Mouse (Mus musculus) forebrain, embryonic 14.5 days (tissue): ENCODE results near the gene Pbx1. TPM values are rescaled to one million over a fixed set of nuclear protein-coding genes. Genes with fewer than 3 reads are reported as not detected.
A peak's percentile ranks its signal among the peaks of the same experiment; 100 is the strongest.

Experiments
- ATAC-seq: fragments of 200-750 bp; cut with Nextera tagmentation; 2 replicates; pipeline ENCODE4 v1.8.0; 2017; ENCODE audit warnings: mild to moderate bottlenecking, moderate library complexity
- DNase-seq: peaks from one replicate; pipeline ENCODE4 v3.0.0-alpha.2; 2015; ENCODE audit warnings: low spot score
- H3K27ac ChIP-seq: fragments of 300-500 bp; sonication (generic); 2 replicates; pipeline ENCODE4 v1.5.1; 2014; ENCODE audit warnings: low read depth, mild to moderate bottlenecking, control low read depth, low read length, moderate library complexity
- H3K27me3 ChIP-seq: fragments of 300-500 bp; sonication (generic); replicated peaks from 2 replicates; pipeline ENCODE4 v1.6.1; 2014; ENCODE audit warnings: low read length, control low read depth, mixed read lengths; ENCODE audit not compliant: control insufficient read depth, insufficient read depth
- H3K36me3 ChIP-seq: fragments of 300-500 bp; sonication (generic); 2 replicates; pipeline ENCODE4 v1.6.1; 2014; ENCODE audit warnings: low read length, control low read depth; ENCODE audit not compliant: control insufficient read depth, insufficient read depth
- H3K4me1 ChIP-seq: fragments of 300-500 bp; sonication (generic); 2 replicates; pipeline ENCODE4 v1.6.1; 2014; ENCODE audit warnings: antibody characterized with exemption, low read length, control low read depth; ENCODE audit not compliant: control insufficient read depth, insufficient read depth
- H3K4me2 ChIP-seq: fragments of 300-500 bp; sonication (generic); 2 replicates; pipeline ENCODE4 v1.6.1; 2014; ENCODE audit warnings: mild to moderate bottlenecking, control low read depth, low read length
- H3K4me3 ChIP-seq: fragments of 300-500 bp; sonication (generic); 2 replicates; pipeline ENCODE4 v1.5.1; 2014; ENCODE audit warnings: low read depth, low read length, control low read depth
- H3K9ac ChIP-seq: fragments of 300-500 bp; sonication (generic); 2 replicates; pipeline ENCODE4 v1.6.1; 2014; ENCODE audit warnings: mild to moderate bottlenecking, low read length, control low read depth, moderate library complexity
- H3K9me3 ChIP-seq: fragments of 300-500 bp; sonication (generic); replicated peaks from 2 replicates; pipeline ENCODE4 v1.6.1; 2016; ENCODE audit warnings: low read length, control low read depth, mixed read lengths; ENCODE audit not compliant: control insufficient read depth
- WGBS: fragments of 180-500 bp; shearing (Covaris S2); extraction: QIAGEN DNeasy Blood & Tissue Kit; methylation state at CpG from one replicate; pipeline ENCODE4 v1.1.7; 2014; 5-methylcytosine and 5-hydroxymethylcytosine counted together
- polyA plus RNA-seq: library from polyadenylated mRNA; unstranded; fragments of >200 nt; fragmentation: Nextera tagmentation; extraction: Ambion mirVana; gene quantifications from 2 replicates; pipeline ENCODE4 v1.2.1, GENCODE M21; 2014

Pbx1 gene
- polyA plus RNA-seq, 1 experiment from 2014 or later, result 66.7 TPM

DNA sequence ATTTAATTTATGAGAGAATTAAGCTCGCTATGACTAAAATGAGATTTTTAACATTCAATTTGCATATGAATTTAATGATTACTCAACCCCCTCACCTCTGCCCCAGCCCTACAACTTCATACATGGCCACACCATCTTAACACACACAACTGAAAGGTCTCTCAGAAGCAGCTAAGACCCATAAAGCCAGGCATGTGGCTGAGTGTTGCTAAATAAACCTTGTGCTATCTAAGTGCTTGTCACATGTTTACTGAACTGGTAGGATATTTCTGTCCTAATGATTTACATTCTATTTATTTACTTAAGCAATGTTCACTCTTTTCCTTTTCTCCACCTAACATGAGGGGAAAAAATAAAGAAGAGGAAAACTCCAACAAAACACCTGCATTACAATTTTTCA lies 253.5 kb downstream of the Pbx1 start:
- Histone ChIP-seq H3K4me2 (no peak overlapping the region), H3K27ac (no peak overlapping the region), H3K36me3 (peaks cover 63% of the 10 kb centered on the region), H3K4me3 (no peak overlapping the region), H3K9ac (no peak overlapping the region), H3K9me3 (no peaks in the 10 kb centered on the region), H3K4me1 (no peaks in the 10 kb centered on the region), H3K27me3 (no peaks in the 10 kb centered on the region)
- WGBS, result 89% methylated on average over 1 of the region's 1 CpGs
- no peak for DNase-seq
- ATAC-seq, result no peak

DNA sequence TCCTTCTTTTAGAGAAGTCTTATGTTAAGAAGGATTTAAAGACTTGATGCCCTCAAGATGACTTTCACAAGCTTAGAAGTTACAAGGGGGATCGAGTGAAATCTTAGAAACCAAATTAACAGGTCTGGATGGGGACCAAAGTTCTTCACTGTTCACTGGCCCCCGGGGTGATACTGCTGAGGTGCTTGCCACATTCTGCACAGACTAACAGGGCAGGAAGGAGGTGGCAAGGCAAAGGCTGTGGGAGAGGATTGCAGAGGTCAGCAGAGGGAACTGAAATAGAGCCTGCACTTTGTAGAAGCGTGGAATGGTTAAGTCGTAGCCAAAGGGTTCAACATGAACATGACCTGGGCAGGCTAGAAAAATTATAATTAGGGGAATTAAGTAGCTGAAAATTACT lies 256.5 kb downstream of the Pbx1 start:
- Histone ChIP-seq H3K4me2 (no peak overlapping the region), H3K9ac (no peak overlapping the region), H3K27ac (no peak overlapping the region), H3K9me3 (no peaks in the 10 kb centered on the region), H3K4me3 (no peak overlapping the region), H3K36me3 (peaks cover 42% of the 10 kb centered on the region), H3K4me1 (no peaks in the 10 kb centered on the region), H3K27me3 (no peaks in the 10 kb centered on the region)
- ATAC-seq (no peak), DNase-seq (no peak)
- 94% methylated on average over 4 of the region's 4 CpGs for WGBS

DNA sequence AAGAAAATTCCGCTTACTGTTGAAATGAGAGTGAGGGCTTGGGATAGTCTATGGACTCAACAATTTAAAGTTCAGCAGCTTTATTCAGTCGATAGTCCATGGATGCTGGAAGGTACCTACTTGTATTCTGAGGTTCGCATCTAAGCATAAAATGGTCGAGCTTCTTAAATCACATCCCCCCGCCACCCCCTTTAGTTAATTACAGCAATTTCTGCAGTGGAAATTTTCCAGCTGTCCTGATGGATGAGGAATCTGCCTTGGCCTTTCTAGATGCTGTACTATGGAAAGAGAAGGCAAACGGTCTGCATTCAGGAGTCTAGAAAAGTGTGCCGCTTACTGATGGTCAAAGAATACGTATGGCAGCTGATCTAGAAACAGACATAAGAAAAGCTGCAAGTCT lies 262.3 kb downstream of the Pbx1 start:
- Histone ChIP-seq H3K4me3 (no peak overlapping the region), H3K9me3 (no peaks in the 10 kb centered on the region), H3K4me2 (no peak overlapping the region), H3K36me3 (peaks cover 17% of the 10 kb centered on the region; the same call in 1 of the 2 replicates), H3K9ac (no peak overlapping the region), H3K27me3 (no peaks in the 10 kb centered on the region), H3K4me1 (peaks cover 10% of the 10 kb centered on the region; the same call in 1 of the 2 replicates), H3K27ac (no peak overlapping the region)
- 65% methylated on average over 8 of the region's 8 CpGs for WGBS
- ATAC-seq (no peak; the same call in none of the 2 replicates), DNase-seq (peak; percentile 57)

DNA sequence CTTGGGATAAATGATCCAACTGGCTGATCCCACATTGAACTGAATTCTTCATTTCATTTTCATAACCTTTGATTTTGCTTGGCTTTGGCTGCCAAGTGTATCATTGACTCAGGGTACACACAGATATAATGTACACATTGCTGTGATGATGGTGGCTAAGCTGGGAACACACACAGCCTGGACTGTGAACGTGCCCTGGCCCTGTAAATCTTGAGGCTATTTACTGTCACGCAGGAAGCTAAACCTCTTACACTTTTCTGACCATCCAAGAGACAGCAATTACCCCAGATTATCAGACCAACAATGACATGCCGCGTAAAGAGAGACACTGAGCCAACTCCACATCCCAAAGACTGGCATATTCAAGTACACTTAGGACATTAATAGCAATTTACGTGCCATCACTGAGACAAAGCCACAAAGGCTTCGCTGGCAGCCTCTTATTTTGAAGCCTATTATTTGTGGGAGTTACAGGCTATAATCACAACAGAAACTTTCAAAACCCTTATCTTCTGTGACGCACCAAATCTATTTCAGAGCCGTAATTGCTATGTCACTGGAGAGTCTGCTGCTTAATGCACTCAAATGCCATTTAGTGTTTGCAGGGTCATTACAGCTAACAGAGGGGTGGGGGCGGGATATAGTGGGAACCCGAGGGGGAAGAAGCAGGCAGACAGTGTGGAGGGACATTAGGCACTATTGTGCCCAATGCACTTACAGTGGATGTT lies 262.9 kb downstream of the Pbx1 start:
- Histone ChIP-seq H3K4me2 (no peak overlapping the region), H3K9ac (no peak overlapping the region), H3K27me3 (no peaks in the 10 kb centered on the region), H3K4me1 (peaks cover 14% of the 10 kb centered on the region; the same call in 1 of the 2 replicates), H3K36me3 (peaks cover 13% of the 10 kb centered on the region; the same call in 1 of the 2 replicates), H3K27ac (peak overlapping the region; percentile 22; the same call in 1 of the 2 replicates), H3K9me3 (no peaks in the 10 kb centered on the region), H3K4me3 (no peak overlapping the region)
- DNase-seq, result peak; percentile 83
- WGBS, result 34% methylated on average over 10 of the region's 10 CpGs
- peak; percentile 94 for ATAC-seq

DNA sequence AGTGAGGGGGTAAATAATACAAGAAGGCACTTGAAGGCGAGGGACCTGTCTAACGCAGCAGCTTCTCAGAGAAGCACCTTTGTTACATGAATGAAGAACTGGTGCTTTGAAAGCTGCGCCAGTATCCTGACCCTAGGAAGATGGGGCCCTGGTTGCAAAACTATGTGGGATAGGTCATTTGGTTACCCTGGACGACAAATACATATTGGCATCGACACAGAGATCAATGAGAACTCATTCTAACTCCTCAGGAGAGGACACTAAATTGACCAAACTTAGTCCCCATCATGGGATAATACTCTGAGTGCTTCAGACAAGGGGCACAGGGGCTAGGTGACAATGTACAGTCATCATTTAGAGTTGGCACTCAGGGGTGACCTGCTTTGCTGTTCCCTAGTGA lies 264.3 kb downstream of the Pbx1 start:
- Histone ChIP-seq H3K27me3 (no peaks in the 10 kb centered on the region), H3K4me2 (no peak overlapping the region), H3K9ac (no peak overlapping the region), H3K4me1 (peaks cover 23% of the 10 kb centered on the region), H3K36me3 (peaks cover 9% of the 10 kb centered on the region; the same call in 1 of the 2 replicates), H3K9me3 (no peaks in the 10 kb centered on the region), H3K4me3 (no peak overlapping the region), H3K27ac (no peak overlapping the region)
- 94% methylated on average over 5 of the region's 5 CpGs for WGBS
- DNase-seq (no peak), ATAC-seq (no peak)

DNA sequence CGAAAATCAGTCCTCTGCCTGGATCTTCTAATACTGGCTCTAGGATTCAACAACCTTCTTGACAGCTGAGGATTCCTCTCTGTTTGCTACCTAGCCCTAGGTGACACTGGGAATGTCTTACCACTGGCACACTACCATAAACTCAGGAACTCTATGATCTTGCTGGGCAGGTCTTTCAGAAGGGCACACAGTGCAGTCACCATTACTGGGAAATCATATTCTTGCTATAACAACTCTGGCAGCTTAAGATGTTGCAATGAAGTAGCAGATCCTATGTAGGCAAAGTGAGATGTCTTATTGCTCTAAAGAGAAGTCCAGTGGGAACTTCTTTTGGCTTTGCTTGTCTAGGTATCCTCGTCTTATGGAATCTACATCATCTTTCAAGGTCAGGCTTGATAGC lies 265.2 kb downstream of the Pbx1 start:
- Histone ChIP-seq H3K9me3 (no peaks in the 10 kb centered on the region), H3K27me3 (no peaks in the 10 kb centered on the region), H3K4me2 (no peak overlapping the region), H3K9ac (no peak overlapping the region), H3K4me1 (peaks cover 23% of the 10 kb centered on the region), H3K4me3 (no peak overlapping the region), H3K36me3 (peaks cover 7% of the 10 kb centered on the region; the same call in 1 of the 2 replicates), H3K27ac (no peak overlapping the region)
- ATAC-seq (no peak), DNase-seq (no peak)
- WGBS, result 92% methylated on average over 2 of the region's 2 CpGs

DNA sequence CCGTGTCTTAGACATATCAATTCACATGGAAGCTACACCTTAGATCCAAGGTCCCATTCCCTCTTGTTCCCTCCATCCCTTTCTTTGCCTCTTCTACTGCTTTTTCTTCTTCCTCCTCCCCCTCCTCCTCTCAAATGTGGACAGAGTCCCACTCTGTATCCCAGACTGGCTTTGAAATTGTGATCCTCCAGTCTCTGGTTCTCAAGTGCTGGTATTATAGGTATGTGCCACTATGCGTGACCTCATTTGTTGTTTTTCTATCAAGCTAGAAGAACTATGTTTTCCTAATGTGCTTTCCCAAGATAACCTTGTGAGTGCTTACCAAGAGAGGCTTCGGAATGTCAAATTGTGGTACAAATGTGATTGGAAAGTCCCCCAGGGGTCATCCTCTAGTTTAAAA lies 267.1 kb downstream of the Pbx1 start:
- H3K27ac ChIP-seq, result peak overlapping the region; percentile 44; the same call in 1 of the 2 replicates
- peaks cover 22% of the 10 kb centered on the region for H3K4me1 ChIP-seq
- no peaks in the 10 kb centered on the region for H3K9me3 ChIP-seq
- no peak overlapping the region for H3K9ac ChIP-seq
- DNase-seq (no peak), ATAC-seq (no peak)
- no peak overlapping the region for H3K4me2 ChIP-seq
- no peak overlapping the region for H3K4me3 ChIP-seq
- no peaks in the 10 kb centered on the region for H3K27me3 ChIP-seq
- peaks cover 7% of the 10 kb centered on the region; the same call in 1 of the 2 replicates for H3K36me3 ChIP-seq
- 92% methylated on average over 3 of the region's 3 CpGs for WGBS

DNA sequence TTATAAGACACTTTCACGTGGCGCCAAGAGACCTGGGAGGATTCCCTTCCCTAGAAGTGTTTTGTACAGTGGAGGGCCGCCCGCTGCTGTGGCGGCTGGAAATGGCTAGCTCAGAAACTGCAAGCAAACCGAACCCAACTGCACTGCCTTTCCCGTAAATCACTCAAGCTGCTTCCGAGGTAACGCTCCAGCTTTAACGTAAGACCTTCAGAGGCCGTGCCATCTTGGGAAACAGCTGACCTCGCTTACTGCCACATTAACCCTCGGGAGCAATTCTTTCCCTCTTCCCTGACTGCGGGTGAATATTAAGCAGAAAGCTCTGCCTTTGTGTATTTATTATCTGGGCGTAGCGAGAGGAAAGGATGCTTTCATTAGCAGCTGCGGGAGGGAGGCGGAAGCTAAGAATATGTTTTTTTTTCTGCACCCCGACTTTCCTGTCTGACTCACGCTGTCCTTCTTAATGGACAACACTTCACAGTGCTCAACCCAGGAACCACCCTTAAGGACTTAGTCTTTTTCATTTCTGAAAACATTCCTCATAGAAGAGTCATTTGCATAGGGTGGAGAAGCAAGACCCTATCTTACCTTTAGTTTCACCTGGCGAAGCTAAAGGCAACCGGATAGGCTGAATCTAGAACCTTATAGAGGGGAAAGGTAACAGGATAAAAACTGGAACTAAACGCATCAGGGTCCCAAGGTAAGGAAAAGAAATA lies 268.4 kb downstream of the Pbx1 start:
- DNase-seq (peak; percentile 48), ATAC-seq (peak; percentile 35)
- peaks cover 15% of the 10 kb centered on the region for H3K4me1 ChIP-seq
- H3K9ac ChIP-seq, result no peak overlapping the region
- no peaks in the 10 kb centered on the region for H3K27me3 ChIP-seq
- H3K9me3 ChIP-seq, result no peaks in the 10 kb centered on the region
- H3K27ac ChIP-seq, result peak overlapping the region; percentile 44; the same call in 1 of the 2 replicates
- H3K4me2 ChIP-seq, result peak overlapping the region; percentile 14; the same call in 1 of the 2 replicates
- peaks cover 12% of the 10 kb centered on the region for H3K36me3 ChIP-seq
- no peak overlapping the region for H3K4me3 ChIP-seq
- WGBS, result 64% methylated on average over 23 of the region's 23 CpGs
